Mouse (Mus musculus) left cerebral cortex, postnatal 25 days (tissue): ENCODE results near the gene Hic1. TPM values are rescaled to one million over a fixed set of nuclear protein-coding genes. Genes with fewer than 3 reads are reported as not detected.

ENCODE experiments used
- DNase-seq, 2 experiments: peaks; one replicate each; pipeline ENCODE4 v3.0.0; 2022; ENCODE audit warnings: low spot score in 2 of 2, mixed read lengths in 1 of 2
- intact Hi-C: fragments of 180-260 bp; cut with DNase I; formaldehyde crosslinking; loops from one replicate; pipeline ENCODE4 v1.15.1; 2025
- microRNA-seq, 2 experiments: library from miRNA; unstranded; fragments of <30 nt; microRNA quantifications; one replicate each; pipeline ENCODE4 v1.2.0; 2022
- total RNA-seq, 2 experiments: library from RNA; stranded (reverse); gene quantifications; 2 replicates each; pipeline ENCODE4 v1.2.3; 2021

Hic1 gene
- total RNA-seq, 2 experiments from 2014 or later, result 3.3 to 3.5 TPM

GRCm38 (mm10) chr11:75133391-75133790 lies 35.9 kb downstream of the Hic1 start:
- no peak for DNase-seq
- intact Hi-C loops, result no loop called here

- DNase-seq, result peak; percentile 36 to 80
- intact Hi-C loops, result no loop called here
Measured at GRCm38 (mm10) chr11:75132278-75132677, 37.0 kb downstream of the Hic1 start.

- no peak for DNase-seq
- intact Hi-C loops, result no loop called here
Measured at GRCm38 (mm10) chr11:75131300-75131699, 38.0 kb downstream of the Hic1 start.

- DNase-seq, result no peak
- intact Hi-C loops, result no loop called here
Measured at GRCm38 (mm10) chr11:75129481-75129880, 39.8 kb downstream of the Hic1 start.

GRCm38 (mm10) chr11:75126384-75126783 lies 42.9 kb downstream of the Hic1 start:
- intact Hi-C loops, result no loop called here
- DNase-seq, result no peak

- no peak for DNase-seq
- intact Hi-C loops, result no loop called here
Measured at GRCm38 (mm10) chr11:75124406-75124805, 44.9 kb downstream of the Hic1 start.

- DNase-seq, result no peak
- intact Hi-C loops, result no loop called here
Measured at GRCm38 (mm10) chr11:75121348-75121747, 48.0 kb downstream of the Hic1 start.

- intact Hi-C loops, result no loop called here
- DNase-seq, result no peak
Measured at GRCm38 (mm10) chr11:75119841-75120240, 49.5 kb downstream of the Hic1 start.

- peak in 1 of 2 experiments; percentile 90 for DNase-seq
- intact Hi-C loops, result no loop called here
Measured at GRCm38 (mm10) chr11:75119298-75119697, 50.0 kb downstream of the Hic1 start.

GRCm38 (mm10) chr11:75118141-75118540 lies 51.2 kb downstream of the Hic1 start:
- peak in 1 of 2 experiments; percentile 64 for DNase-seq

GRCm38 (mm10) chr11:75116379-75116778 lies 52.9 kb downstream of the Hic1 start:
- intact Hi-C loops, result no loop called here
- peak in 1 of 2 experiments; percentile 55 for DNase-seq

More at GRCm38 (mm10) chr11:75118141-75118540, 51.2 kb downstream of the Hic1 start:
- intact Hi-C loops, result no loop called here

Small RNA genes lying within 50 kb of the gene (microRNA-seq; reads per million reads assigned to microRNA genes)
- gene Mir132 (35,799 to 41,612 reads per million in 2 experiments), gene Mir212 (1,184 to 1,878 reads per million in 2 experiments)

Other genes starting within 250 kb of the Hic1 start
- gene Smg6, start 243.7 kb downstream of the Hic1 start, total RNA-seq, result 10 to 100 TPM; 26.5 to 27.5 TPM
- 100 to 1,000 TPM in 1 of 2 experiments, 10 to 100 TPM in 1; 93.7 to 100 TPM for gene Srr, start 243.6 kb downstream of the Hic1 start, total RNA-seq
- 10 to 100 TPM; 12.4 to 13.9 TPM for gene Ovca2, start 9.3 kb upstream of the Hic1 start, total RNA-seq
- 10 to 100 TPM; 26.9 to 27.2 TPM for gene Dph1, start 21.7 kb upstream of the Hic1 start, total RNA-seq
- 10 to 100 TPM; 76.5 to 90.2 TPM for gene Rtn4rl1, start 24.3 kb upstream of the Hic1 start, total RNA-seq
- 10 to 100 TPM; 44.2 to 46.9 TPM for gene Rpa1, start 178.8 kb upstream of the Hic1 start, total RNA-seq
- 10 to 100 TPM; 12.1 to 12.5 TPM for gene Smyd4, start 178.9 kb upstream of the Hic1 start, total RNA-seq